Mouse (Mus musculus) bone marrow macrophage, adult 2 months (primary cell): ENCODE measurements around the gene Tmem231. TPM values are rescaled to one million over a fixed set of nuclear protein-coding genes. Genes with fewer than 3 reads are reported as not detected.
A peak's percentile ranks its signal among the peaks of the same experiment; 100 is the strongest.

Experiments
- H3K27ac ChIP-seq: 2 replicates; pipeline ENCODE4 v1.5.1; 2012; ENCODE audit warnings: low read depth, low read length; ENCODE audit not compliant: insufficient read depth
- H3K4me1 ChIP-seq: 2 replicates; pipeline ENCODE4 v1.6.1; 2012; ENCODE audit warnings: low read length; ENCODE audit not compliant: control insufficient read depth, insufficient read depth
- H3K4me3 ChIP-seq: 2 replicates; pipeline ENCODE4 v1.5.1; 2012; ENCODE audit warnings: mild to moderate bottlenecking, low read length, moderate library complexity; ENCODE audit not compliant: insufficient read depth
- CTCF ChIP-seq: IDR thresholded peaks from 2 replicates; pipeline ENCODE4 v1.5.1; 2012; ENCODE audit warnings: low read depth, mild to moderate bottlenecking, low read length, moderate library complexity
- POLR2A ChIP-seq: IDR thresholded peaks from 2 replicates; pipeline ENCODE4 v1.6.1; 2012; ENCODE audit warnings: mild to moderate bottlenecking, low read depth, low read length, borderline replicate concordance
- polyA plus RNA-seq: library from polyadenylated mRNA; stranded (reverse); fragments of >200 nt; gene quantifications from 2 replicates; pipeline ENCODE4 v1.2.4, GENCODE M21; 2012; ENCODE audit not compliant: missing spikeins, insufficient read depth, insufficient read length

Gene Tmem231
- polyA plus RNA-seq, 1 experiment, result 0.92 TPM

DNA sequence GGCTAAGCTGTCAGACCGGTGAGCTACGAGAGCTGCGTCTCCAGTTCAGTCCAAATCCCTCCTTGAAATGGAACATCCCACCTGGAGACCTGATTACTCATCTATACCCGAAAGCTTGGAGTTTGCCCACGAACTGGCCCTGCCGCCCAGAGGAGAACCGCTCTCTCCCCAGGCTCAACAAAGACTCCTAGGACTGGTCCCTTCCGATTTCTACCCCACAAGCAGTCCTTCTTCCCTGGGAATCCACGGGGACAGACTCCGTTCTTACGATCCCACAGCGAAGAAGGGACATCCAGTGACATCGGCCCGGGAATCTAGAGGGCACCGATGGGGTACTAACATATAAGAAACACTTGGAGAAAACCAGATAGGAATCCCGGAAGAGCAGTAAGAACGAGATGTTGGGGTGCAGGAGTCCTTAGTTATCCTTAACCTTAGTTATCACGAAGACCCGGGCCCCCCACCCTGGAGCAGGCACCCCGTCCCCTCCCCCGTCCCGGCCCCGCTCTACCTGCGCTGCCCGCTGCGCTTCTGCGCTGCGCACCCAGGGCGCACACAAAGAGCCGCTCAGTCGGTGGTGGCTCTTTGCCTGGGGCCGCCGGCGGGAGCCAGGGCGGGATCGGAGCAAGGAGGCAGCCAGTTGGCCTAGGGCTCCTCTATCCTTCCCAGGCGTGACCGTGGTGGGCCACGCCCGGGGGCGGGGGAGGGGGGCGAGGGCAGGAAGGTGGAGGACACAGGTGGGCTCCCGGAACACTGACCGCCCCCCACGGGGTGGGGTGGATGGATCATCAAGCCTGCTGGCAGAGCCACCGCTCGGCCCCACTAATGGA is 23.8 kb downstream of the Tmem231 start, which contains the start of gene Chst5:
Gene Chst5, minus strand, starts transcription at position 827 of the 830 bp plus-strand sequence.
- H3K4me1 ChIP-seq, result no peaks in the 10 kb centered on the region
- TF ChIP-seq POLR2A (no peak), CTCF (no peak)
- no peak within 1 kb of the TSS for H3K4me3 ChIP-seq
- H3K27ac ChIP-seq, result no peak within 1 kb of the TSS

DNA sequence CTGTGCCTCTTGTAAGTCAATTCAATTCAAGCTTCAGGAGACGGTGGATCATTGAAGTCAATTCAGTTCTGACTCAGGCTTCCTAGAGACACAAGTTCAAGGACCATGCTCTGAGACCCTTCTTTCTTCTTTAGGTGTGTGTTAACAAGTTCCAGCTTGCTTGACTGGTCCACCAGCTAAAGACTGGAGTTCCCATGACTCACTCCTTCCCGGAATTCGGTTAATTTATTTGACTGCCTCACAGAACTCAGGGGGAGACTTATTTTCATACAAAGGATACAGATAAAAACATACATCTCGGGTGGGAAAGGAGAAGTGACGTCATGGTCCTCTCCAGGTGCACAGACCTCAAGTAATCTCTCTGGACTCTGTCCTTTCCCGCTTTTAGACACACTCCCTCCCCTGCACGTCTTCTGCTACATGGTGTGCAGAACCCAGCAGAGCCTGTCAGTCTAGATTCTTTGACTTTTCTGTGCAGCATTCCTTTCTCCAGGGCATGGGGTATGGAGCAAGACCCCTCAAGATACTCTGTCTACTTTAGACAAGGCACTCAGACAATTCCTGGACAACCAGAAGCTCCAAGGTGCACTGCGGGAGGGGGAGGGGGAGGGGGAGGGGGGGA is 28.1 kb downstream of the Tmem231 start:
- no peak overlapping the region for H3K4me3 ChIP-seq
- H3K4me1 ChIP-seq, result no peaks in the 10 kb centered on the region
- TF ChIP-seq CTCF (no peak), POLR2A (no peak)
- H3K27ac ChIP-seq, result no peak overlapping the region

DNA sequence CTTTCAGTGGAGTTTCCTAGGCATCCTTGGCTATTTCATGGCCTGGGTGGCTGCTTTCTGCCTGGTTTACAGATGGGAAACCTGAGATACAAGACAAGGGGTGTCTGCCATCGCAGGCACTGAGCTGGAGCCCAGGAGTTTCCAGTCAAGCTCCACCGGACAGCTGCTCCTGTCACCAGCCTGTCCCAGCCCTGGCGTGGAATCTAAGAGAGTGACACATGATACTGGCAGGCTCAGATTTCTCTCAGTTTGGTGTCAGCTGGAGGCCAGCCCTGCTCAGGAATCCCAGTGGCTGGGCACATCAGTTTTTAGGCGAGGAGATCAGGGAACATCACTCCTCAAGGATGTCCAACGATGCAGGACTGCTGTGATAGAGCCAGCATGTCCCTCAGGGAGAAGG is 31.6 kb downstream of the Tmem231 start:
- Histone ChIP-seq H3K27ac (no peak overlapping the region), H3K4me3 (no peak overlapping the region), H3K4me1 (no peaks in the 10 kb centered on the region)
- TF ChIP-seq CTCF (no peak), POLR2A (no peak)

DNA sequence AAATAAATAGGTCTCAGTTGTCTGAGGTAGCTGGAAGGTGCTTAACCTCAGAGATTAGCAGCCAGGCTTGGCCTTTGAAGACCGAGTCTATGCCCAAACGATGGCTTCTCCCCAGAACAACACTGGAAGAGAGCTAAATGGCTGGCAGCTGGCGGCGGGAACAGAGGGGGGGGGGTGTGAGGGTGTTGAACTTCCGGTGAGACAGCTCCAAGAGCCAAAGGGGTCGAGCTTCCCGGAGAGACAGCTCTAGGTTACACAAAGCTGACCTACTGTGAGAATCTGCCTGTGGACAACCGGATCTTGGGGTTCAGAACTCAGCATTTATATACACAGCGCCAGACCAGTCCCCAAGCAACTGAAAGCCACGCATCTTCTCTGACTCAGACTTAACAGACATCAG is 35.1 kb downstream of the Tmem231 start:
- TF ChIP-seq POLR2A, result no peak
- TF ChIP-seq CTCF, result no peak
- no peak overlapping the region for H3K4me3 ChIP-seq
- H3K4me1 ChIP-seq, result no peaks in the 10 kb centered on the region
- H3K27ac ChIP-seq, result no peak overlapping the region

DNA sequence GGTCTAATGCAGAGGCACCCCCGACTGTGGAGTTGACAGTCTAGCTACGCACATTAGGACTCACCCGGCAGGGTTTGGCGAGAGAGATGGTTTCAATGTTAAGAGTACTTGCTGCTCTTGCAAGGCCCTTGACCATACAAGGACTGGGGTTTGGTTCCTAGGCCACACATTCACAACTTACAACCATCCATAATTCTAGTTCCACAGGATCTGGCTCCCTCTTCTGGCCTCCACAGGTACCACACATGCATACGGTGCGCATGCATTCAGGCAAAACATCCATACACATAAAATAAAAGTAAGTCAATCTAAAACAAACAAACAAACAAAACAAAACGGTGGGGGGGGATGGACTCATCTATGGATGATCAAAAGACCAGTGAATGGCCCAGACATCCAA is 38.7 kb downstream of the Tmem231 start:
- peaks cover 2% of the 10 kb centered on the region for H3K4me1 ChIP-seq
- TF ChIP-seq POLR2A (no peak), CTCF (0 out of 2 replicates have a peak, but pooled peaks have one; percentile 11)
- no peak overlapping the region for H3K4me3 ChIP-seq
- no peak overlapping the region for H3K27ac ChIP-seq

DNA sequence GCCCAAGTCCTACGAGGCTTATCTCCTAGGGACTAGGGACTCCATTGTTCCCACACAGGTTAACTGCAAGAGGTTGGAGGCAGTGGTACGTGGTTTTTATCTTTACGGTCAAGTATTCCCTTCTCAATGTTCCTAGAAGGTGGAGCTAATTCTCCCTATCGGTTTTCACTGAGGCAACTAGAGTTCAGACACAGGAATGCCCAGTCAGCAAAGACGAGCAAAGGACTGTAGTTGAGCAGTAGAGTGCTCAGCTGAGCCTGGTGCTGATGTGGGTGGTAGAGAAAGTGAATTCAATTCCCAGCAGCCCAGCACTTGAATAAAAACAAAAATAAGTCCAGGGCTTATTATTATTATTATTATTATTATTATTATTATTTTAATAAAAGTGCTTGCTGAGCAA is 41.1 kb downstream of the Tmem231 start:
- Histone ChIP-seq H3K27ac (no peak overlapping the region), H3K4me1 (peaks cover 2% of the 10 kb centered on the region), H3K4me3 (no peak overlapping the region)
- TF ChIP-seq POLR2A (no peak), CTCF (no peak)

DNA sequence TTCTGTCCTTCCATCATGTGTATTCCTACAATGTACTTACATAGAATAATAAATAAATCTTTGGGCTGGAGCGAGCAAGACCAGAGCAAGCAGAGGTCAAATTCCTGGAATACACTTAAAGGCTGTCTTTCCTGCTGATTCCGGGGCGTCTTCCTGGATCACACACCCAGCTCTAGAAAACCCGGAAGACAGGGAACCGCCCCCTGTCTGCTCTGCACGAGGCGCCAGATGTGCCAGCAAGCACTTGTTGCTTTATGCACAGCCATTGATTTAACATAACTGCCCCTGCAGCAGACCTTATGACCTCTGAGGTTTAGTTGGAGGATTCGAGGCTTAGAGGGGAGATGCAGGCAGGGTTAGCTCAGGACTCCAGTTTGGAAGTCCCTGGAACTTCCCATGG is 41.7 kb downstream of the Tmem231 start:
- TF ChIP-seq POLR2A (no peak), CTCF (no peak)
- H3K27ac ChIP-seq, result no peak overlapping the region
- H3K4me1 ChIP-seq, result peaks cover 2% of the 10 kb centered on the region
- no peak overlapping the region for H3K4me3 ChIP-seq

DNA sequence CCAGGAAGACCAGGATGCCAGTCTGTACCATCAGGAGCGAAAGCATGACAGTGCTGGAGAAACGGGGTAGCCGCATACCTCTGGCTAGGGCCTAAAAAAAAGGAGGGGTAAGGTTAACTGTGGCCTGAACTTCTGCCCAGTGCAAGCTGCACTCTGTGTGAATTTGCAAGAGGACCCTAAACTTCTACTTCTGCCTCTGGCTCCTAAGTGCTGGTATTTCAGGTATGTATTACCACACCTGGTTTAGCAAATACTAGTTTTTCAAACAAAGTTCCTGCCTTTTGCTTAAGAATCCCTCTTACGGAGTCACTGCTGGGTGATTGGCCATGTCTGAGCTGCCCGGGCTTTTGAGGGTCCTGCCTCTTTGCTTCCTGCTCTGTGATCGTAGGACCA is 42.8 kb downstream of the Tmem231 start:
- no peak overlapping the region for H3K27ac ChIP-seq
- H3K4me3 ChIP-seq, result no peak overlapping the region
- H3K4me1 ChIP-seq, result peaks cover 2% of the 10 kb centered on the region
- TF ChIP-seq CTCF, result no peak
- TF ChIP-seq POLR2A, result no peak

DNA sequence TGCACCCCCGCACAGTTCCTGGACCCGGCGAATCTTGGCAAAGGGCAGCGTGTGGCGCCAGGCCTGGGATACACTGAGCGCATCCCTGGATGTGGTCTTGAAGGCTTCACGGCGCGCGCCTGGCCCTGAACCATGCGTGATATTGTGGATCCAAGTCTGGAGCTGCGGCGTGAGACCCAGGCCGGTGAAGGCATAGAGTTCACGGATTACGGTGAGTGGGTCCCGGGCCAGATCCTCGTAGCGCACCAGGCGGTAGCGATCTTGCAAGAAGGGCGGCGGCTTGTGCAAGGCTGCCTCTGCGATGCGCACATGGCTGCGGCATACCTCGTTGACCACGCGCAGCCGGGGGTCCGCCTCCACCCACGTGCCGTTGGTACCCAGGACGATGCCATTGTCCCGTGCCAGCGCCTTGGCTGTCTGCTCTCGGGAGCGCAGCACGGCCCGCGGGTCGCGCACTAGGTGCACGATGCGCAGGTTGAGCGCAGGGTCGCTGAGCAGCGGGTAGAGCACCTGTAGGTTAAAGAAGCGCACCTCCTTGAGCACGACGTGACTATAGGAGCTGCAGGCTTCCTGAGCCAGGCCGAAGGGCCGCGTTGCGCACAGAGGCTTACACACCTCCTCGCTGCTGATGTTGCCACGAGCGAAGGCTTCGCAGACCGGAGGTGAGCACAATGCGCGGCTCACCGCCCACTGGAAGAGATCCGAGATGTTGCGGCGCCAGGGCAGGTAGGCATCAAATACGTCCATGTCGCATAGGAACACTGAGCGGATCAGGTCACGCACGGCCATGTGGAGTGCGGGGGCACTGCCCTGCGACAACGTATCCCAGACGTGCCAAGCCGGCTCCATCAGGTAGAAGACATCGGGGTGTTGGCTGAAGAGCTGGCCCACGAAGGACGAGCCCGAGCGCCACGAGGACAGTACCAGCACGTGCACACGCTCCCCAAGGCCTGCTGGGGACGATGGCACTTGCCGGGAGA is 43.5 kb downstream of the Tmem231 start:
- no peak for TF ChIP-seq CTCF
- no peak for TF ChIP-seq POLR2A
- H3K27ac ChIP-seq, result no peak overlapping the region
- no peak overlapping the region for H3K4me3 ChIP-seq
- peaks cover 2% of the 10 kb centered on the region for H3K4me1 ChIP-seq

DNA sequence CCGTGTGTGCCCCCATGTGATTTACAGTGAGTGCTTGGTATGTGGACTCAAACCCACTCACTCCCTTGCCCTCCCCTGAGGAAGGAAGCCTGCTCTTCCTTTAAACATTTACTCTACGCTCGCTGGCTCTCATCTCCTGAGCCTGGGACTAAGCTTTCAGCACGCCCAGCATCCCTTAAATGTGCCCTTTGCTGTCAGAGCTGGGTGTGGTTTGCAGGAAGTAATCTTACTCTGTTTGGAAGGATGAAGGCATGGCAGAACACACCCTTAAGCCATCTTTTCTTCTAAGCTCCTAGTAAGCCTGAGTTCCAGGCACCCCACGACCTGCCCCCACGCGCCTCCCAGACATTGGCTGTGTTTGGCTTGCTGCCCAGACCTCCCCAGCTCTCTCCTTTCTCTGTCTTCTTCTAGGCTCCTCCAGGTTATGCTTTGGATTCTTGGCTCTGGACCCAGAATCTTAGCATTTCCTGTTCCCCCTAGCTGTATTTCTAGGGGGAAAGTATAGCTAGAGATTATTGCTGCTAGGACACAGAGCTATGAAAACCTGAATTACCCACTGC is 45.5 kb downstream of the Tmem231 start:
- TF ChIP-seq CTCF (no peak), POLR2A (no peak)
- Histone ChIP-seq H3K4me1 (peaks cover 2% of the 10 kb centered on the region), H3K4me3 (no peak overlapping the region), H3K27ac (no peak overlapping the region)
